Mouse (Mus musculus): ENCODE measurements around the gene Ksr2. TPM values are rescaled to one million over a fixed set of nuclear protein-coding genes. Genes with fewer than 3 reads are reported as not detected.
A peak's percentile ranks its signal among the peaks of the same experiment; 100 is the strongest.
"Not testable (repeated sequence)": the region's sequence is repeated elsewhere in the genome, so short reads cannot be mapped to it uniquely, and the experiment has no call there.

Gene Ksr2
- polyA plus RNA-seq, 1 experiment from 2014 or later, result 7.1 TPM

GRCm38 (mm10) chr5:117388296-117388751 is 25.5 kb upstream of the Ksr2 start:
- Histone ChIP-seq H3K27ac (peak overlapping the region; percentile 56), H3K27me3 (no peaks in the 10 kb centered on the region), H3K4me2 (peak overlapping the region; percentile 76), H3K4me3 (peak overlapping the region; percentile 65), H3K9ac (peak overlapping the region; percentile 87), H3K9me3 (no peaks in the 10 kb centered on the region), H3K36me3 (peaks cover 29% of the 10 kb centered on the region), H3K4me1 (replicated peaks) (peaks cover 14% of the 10 kb centered on the region)
- 10% methylated on average over 16 of the region's 16 CpGs for WGBS
- ATAC-seq (ENCODE audit: low FRiP score), result peak; percentile 47

DNA sequence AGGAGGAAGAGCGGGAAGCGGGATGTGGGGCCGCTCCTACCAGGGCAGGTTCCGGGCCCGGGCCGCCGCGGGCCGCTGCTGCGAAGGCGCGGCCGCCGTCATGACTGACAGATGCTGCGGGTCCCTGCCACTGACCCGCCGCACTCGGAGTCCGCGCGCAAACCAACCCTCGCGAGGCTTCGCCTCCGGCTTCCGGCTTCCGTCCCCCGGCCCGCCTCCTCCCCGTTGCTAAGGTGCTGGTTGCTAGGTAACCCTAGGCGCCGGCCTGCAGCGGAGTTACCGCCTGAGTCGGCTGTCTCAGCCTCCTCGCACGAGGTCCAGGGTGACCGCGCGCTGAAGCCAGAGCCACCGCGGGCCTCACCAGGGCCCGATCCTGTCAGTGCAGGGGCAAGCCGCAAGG is 24.9 kb upstream of the Ksr2 start, which contains the start of gene Rfc5:
TSS of gene Rfc5 (minus strand) at position 171 of the 400 bp plus-strand sequence.
- Histone ChIP-seq H3K4me2 (peak within 1 kb of the TSS; percentile 76), H3K9me3 (no peaks in the 10 kb centered on the region), H3K27ac (peak within 1 kb of the TSS; percentile 75), H3K9ac (peak within 1 kb of the TSS; percentile 87), H3K4me3 (peak within 1 kb of the TSS; percentile 65), H3K36me3 (peaks cover 24% of the 10 kb centered on the region), H3K27me3 (no peaks in the 10 kb centered on the region), H3K4me1 (replicated peaks) (peaks cover 14% of the 10 kb centered on the region)
- WGBS, result under 1% methylated on average over 19 of the region's 44 CpGs
- peak; percentile 97 for ATAC-seq (ENCODE audit: low FRiP score)

DNA sequence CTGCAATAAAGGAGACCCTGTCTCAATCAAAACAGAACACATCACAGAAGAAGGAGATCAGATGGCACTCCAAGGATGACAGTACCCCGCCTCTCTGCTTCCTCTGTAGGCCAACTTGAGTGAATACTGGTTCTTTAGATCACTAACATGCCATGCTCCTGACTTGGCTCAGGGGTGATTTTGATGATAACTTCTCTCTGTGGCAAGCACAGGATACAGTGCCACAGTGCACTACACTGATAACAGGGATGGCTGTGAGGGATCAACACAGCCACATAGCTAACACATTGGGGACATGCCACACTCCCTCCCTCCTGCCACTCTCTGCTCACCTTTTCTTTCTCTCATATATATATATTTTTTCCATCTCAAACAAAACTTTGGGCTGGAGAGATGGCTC is 22.9 kb upstream of the Ksr2 start:
- Histone ChIP-seq H3K4me2 (no peak overlapping the region), H3K4me1 (replicated peaks) (peaks cover 14% of the 10 kb centered on the region), H3K27me3 (no peaks in the 10 kb centered on the region), H3K9ac (no peak overlapping the region), H3K36me3 (peaks cover 3% of the 10 kb centered on the region; the same call in 1 of the 2 replicates), H3K9me3 (no peaks in the 10 kb centered on the region), H3K4me3 (no peak overlapping the region), H3K27ac (no peak overlapping the region)
- WGBS, result 96% methylated on average over 1 of the region's 1 CpGs
- ATAC-seq (ENCODE audit: low FRiP score), result no peak

DNA sequence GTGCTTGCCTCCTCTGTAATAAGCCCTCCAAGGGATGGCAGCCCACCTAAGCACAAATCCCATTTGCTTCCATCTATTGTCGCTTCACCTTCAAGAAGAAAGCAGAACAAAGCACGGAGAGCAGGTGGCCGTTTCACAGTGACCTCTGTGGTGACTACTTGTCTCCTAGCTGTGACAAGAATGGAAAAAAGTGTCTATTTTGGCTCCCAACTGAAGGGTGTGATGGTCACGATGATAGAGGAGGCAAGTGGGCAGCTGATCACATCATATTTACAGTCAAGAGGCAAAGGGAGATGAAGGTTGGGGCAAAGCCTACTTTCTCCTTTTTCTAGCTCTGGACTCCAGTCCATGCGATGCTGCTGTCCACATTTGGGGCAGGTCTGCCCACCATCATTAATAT is 18.0 kb upstream of the Ksr2 start:
- ATAC-seq (ENCODE audit: low FRiP score), result no peak
- no peak overlapping the region for H3K27ac ChIP-seq
- peaks cover 7% of the 10 kb centered on the region; the same call in 1 of the 2 replicates for H3K4me1 ChIP-seq (replicated peaks)
- no peak overlapping the region for H3K9ac ChIP-seq
- H3K9me3 ChIP-seq, result no peaks in the 10 kb centered on the region
- no peak overlapping the region for H3K4me3 ChIP-seq
- no peaks in the 10 kb centered on the region for H3K36me3 ChIP-seq
- H3K4me2 ChIP-seq, result no peak overlapping the region
- 84% methylated on average over 5 of the region's 5 CpGs for WGBS
- H3K27me3 ChIP-seq, result no peaks in the 10 kb centered on the region

DNA sequence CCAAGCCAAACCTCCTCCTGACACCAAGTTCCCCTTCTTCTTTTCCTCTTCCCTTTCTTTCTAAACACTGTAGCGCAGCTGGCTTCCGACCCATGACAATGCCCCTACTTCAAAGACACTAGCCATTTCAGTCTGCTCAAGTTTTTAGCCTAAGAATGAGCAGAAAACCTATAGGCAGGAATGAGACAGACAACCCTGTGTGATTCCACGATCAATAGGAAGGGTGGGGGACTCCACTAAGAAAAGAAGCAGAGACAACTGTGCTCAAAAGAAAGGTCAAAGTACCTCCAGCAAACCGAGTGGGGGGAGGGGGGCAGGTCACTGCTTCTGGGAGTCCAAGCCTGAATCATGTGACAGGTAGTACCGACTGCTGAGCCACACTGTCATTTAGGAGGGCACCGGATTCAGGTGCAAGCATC is 17.2 kb upstream of the Ksr2 start:
- no peak for ATAC-seq (ENCODE audit: low FRiP score)
- H3K4me3 ChIP-seq, result no peak overlapping the region
- no peaks in the 10 kb centered on the region for H3K27me3 ChIP-seq
- H3K9me3 ChIP-seq, result no peaks in the 10 kb centered on the region
- peaks cover 7% of the 10 kb centered on the region; the same call in 1 of the 2 replicates for H3K4me1 ChIP-seq (replicated peaks)
- H3K9ac ChIP-seq, result no peak overlapping the region
- no peak overlapping the region for H3K4me2 ChIP-seq
- 46% methylated on average over 6 of the region's 6 CpGs for WGBS
- H3K27ac ChIP-seq, result no peak overlapping the region
- H3K36me3 ChIP-seq, result no peaks in the 10 kb centered on the region

GRCm38 (mm10) chr5:117397371-117397770 is 16.4 kb upstream of the Ksr2 start:
- no peaks in the 10 kb centered on the region for H3K36me3 ChIP-seq
- H3K4me1 ChIP-seq (replicated peaks), result peaks cover 7% of the 10 kb centered on the region; the same call in 1 of the 2 replicates
- no peaks in the 10 kb centered on the region for H3K27me3 ChIP-seq
- no peaks in the 10 kb centered on the region for H3K9me3 ChIP-seq
- H3K27ac ChIP-seq, result no peak overlapping the region
- no peak overlapping the region for H3K4me2 ChIP-seq
- no peak for ATAC-seq (ENCODE audit: low FRiP score)
- 82% methylated on average over 6 of the region's 6 CpGs for WGBS
- no peak overlapping the region for H3K9ac ChIP-seq
- H3K4me3 ChIP-seq, result no peak overlapping the region

- no peaks in the 10 kb centered on the region for H3K9me3 ChIP-seq
- no peak overlapping the region for H3K9ac ChIP-seq
- H3K36me3 ChIP-seq, result no peaks in the 10 kb centered on the region
- H3K4me3 ChIP-seq, result no peak overlapping the region
- H3K4me1 ChIP-seq (replicated peaks), result peaks cover 7% of the 10 kb centered on the region; the same call in 1 of the 2 replicates
- ATAC-seq (ENCODE audit: low FRiP score), result no peak
- peak overlapping the region; percentile 3; the same call in 1 of the 2 replicates for H3K27ac ChIP-seq
- H3K27me3 ChIP-seq, result no peaks in the 10 kb centered on the region
- WGBS, result 41% methylated on average over 4 of the region's 5 CpGs
- H3K4me2 ChIP-seq, result no peak overlapping the region
Measured at GRCm38 (mm10) chr5:117398007-117398550, 15.7 kb upstream of the Ksr2 start.

GRCm38 (mm10) chr5:117399281-117399680 is 14.5 kb upstream of the Ksr2 start:
- H3K9me3 ChIP-seq, result no peaks in the 10 kb centered on the region
- H3K27me3 ChIP-seq, result no peaks in the 10 kb centered on the region
- H3K4me1 ChIP-seq (replicated peaks), result peaks cover 7% of the 10 kb centered on the region; the same call in 1 of the 2 replicates
- ATAC-seq (ENCODE audit: low FRiP score), result no peak
- no peak overlapping the region for H3K4me2 ChIP-seq
- no peak overlapping the region for H3K4me3 ChIP-seq
- H3K36me3 ChIP-seq, result no peaks in the 10 kb centered on the region
- whole genome bisulfite sequencing, result 78% methylated on average over 9 of the region's 9 CpGs
- H3K9ac ChIP-seq, result no peak overlapping the region
- H3K27ac ChIP-seq, result no peak overlapping the region

DNA sequence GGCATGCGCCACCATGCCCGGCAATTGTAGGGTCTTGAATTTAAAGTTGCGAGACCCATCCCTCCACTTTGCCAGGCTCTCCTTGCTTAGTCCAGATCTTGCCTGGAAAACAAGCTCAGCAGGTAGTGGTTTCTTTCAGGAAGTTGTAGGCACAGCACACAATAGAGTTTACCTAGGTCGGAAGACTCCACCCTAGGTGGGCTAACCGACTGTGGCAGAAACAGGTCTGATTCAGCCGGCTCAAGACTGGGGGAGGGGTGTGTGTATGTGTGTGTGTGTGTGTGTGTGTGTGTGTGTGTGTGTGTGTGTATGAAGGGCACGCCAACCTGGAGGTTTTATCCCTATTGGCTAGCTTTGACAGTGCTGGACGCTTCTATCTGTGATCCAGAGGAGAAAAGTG is 10.2 kb upstream of the Ksr2 start:
- H3K27ac ChIP-seq, result no peak overlapping the region
- no peaks in the 10 kb centered on the region for H3K27me3 ChIP-seq
- H3K4me1 ChIP-seq (replicated peaks), result 0 out of 2 replicates have a peak, but pooled peaks cover under 1% of the 10 kb centered on the region
- 87% methylated on average over 8 of the region's 8 CpGs for WGBS
- ATAC-seq (ENCODE audit: low FRiP score), result no peak
- no peak overlapping the region for H3K9ac ChIP-seq
- H3K4me2 ChIP-seq, result no peak overlapping the region
- H3K4me3 ChIP-seq, result no peak overlapping the region
- H3K36me3 ChIP-seq, result no peaks in the 10 kb centered on the region
- H3K9me3 ChIP-seq, result no peaks in the 10 kb centered on the region

GRCm38 (mm10) chr5:117404671-117405070 is 9.1 kb upstream of the Ksr2 start:
- not testable (repeated sequence) for H3K36me3 ChIP-seq; H3K4me2 ChIP-seq; H3K27me3 ChIP-seq; H3K9ac ChIP-seq; H3K9me3 ChIP-seq; ATAC-seq (ENCODE audit: low FRiP score); H3K4me1 ChIP-seq (replicated peaks); H3K27ac ChIP-seq; H3K4me3 ChIP-seq
- WGBS, result 93% methylated on average over 2 of the region's 2 CpGs

- H3K4me3 ChIP-seq, result no peak overlapping the region
- H3K36me3 ChIP-seq, result no peaks in the 10 kb centered on the region
- no peaks in the 10 kb centered on the region for H3K9me3 ChIP-seq
- peaks cover 7% of the 10 kb centered on the region; the same call in 1 of the 2 replicates for H3K27me3 ChIP-seq
- ATAC-seq (ENCODE audit: low FRiP score), result no peak
- WGBS, result 68% methylated on average over 4 of the region's 4 CpGs
- peaks cover 5% of the 10 kb centered on the region; the same call in 1 of the 2 replicates for H3K4me1 ChIP-seq (replicated peaks)
- H3K9ac ChIP-seq, result no peak overlapping the region
- H3K4me2 ChIP-seq, result no peak overlapping the region
- H3K27ac ChIP-seq, result no peak overlapping the region
Measured at GRCm38 (mm10) chr5:117408216-117408615, 5.6 kb upstream of the Ksr2 start.

DNA sequence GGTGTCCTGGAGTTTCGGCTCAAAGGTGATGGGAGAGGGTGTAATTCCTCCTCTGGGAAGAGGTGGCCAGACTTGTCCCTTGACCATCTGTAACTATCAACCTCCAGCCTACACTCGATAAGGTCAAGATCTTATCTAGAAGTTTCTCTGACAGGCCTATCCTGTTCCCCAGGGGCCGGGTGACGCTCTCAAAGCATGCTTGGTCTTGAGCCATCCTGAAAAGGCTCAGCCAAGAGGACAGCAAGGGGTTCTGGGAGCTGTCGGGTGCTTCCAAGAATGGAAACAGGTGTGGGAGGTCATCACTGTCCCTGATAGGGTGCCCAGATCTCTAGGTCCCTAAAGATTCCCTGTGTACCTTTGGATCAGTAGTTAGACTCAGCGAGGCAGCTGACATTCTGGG is 4.4 kb upstream of the Ksr2 start:
- no peak overlapping the region for H3K4me2 ChIP-seq
- peaks cover 7% of the 10 kb centered on the region; the same call in 1 of the 2 replicates for H3K27me3 ChIP-seq
- WGBS, result 80% methylated on average over 6 of the region's 6 CpGs
- no peak overlapping the region for H3K9ac ChIP-seq
- peaks cover 7% of the 10 kb centered on the region; the same call in 1 of the 2 replicates for H3K4me1 ChIP-seq (replicated peaks)
- ATAC-seq (ENCODE audit: low FRiP score), result no peak
- no peak overlapping the region for H3K4me3 ChIP-seq
- H3K9me3 ChIP-seq, result no peaks in the 10 kb centered on the region
- H3K27ac ChIP-seq, result no peak overlapping the region
- no peaks in the 10 kb centered on the region for H3K36me3 ChIP-seq

- Histone ChIP-seq H3K9me3 (no peaks in the 10 kb centered on the region), H3K27me3 (peaks cover 4% of the 10 kb centered on the region; the same call in 1 of the 2 replicates), H3K4me3 (peak overlapping the region; percentile 68), H3K9ac (peak overlapping the region; percentile 85), H3K36me3 (no peaks in the 10 kb centered on the region), H3K4me1 (replicated peaks) (peaks cover 25% of the 10 kb centered on the region), H3K27ac (peak overlapping the region; percentile 99), H3K4me2 (peak overlapping the region; percentile 66)
- peak; percentile 47; the same call in 1 of the 2 replicates for ATAC-seq (ENCODE audit: low FRiP score)
- WGBS, result 2% methylated on average over 10 of the region's 10 CpGs
Measured at GRCm38 (mm10) chr5:117414611-117415010, 811 bp downstream of the Ksr2 start.

All from hindbrain, embryonic 13.5 days (tissue).